Mouse (Mus musculus): ENCODE data around the gene Arid4b. TPM values are rescaled to one million over a fixed set of nuclear protein-coding genes. Genes with fewer than 3 reads are reported as not detected.
"Not testable (repeated sequence)": the region's sequence is repeated elsewhere in the genome, so short reads cannot be mapped to it uniquely, and the experiment has no call there.

Arid4b gene
- polyA plus RNA-seq, 1 experiment from 2014 or later = 70.2 TPM

DNA sequence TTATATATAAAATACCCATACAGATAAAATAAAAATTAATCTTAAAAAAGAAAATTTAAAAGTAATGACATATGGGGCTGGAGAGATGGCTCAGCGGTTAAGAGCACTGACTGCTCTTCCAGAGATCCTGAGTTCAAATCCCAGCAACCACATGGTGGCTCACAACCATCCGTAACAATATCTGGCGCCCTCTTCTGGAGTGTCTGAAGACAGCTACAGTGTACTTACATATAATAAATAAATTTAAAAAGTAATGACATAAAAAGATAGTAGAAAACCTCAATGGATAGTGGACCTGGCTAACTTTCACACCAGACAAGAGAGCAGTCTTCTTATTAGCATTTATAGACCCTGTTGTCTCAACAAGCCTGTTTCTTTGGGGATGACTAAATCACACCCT, 27.7 kb upstream of the Arid4b start:
- H3K27me3 ChIP-seq (replicated peaks); H3K36me3 ChIP-seq; H3K9me3 ChIP-seq (replicated peaks); ATAC-seq (ENCODE audit: low FRiP score); H3K27ac ChIP-seq (replicated peaks); H3K4me3 ChIP-seq (replicated peaks); H3K4me2 ChIP-seq; H3K9ac ChIP-seq (replicated peaks): not testable (repeated sequence)
- 90% methylated on average over 3 of the region's 3 CpGs for WGBS
- peaks cover 18% of the 10 kb centered on the region for H3K4me1 ChIP-seq

DNA sequence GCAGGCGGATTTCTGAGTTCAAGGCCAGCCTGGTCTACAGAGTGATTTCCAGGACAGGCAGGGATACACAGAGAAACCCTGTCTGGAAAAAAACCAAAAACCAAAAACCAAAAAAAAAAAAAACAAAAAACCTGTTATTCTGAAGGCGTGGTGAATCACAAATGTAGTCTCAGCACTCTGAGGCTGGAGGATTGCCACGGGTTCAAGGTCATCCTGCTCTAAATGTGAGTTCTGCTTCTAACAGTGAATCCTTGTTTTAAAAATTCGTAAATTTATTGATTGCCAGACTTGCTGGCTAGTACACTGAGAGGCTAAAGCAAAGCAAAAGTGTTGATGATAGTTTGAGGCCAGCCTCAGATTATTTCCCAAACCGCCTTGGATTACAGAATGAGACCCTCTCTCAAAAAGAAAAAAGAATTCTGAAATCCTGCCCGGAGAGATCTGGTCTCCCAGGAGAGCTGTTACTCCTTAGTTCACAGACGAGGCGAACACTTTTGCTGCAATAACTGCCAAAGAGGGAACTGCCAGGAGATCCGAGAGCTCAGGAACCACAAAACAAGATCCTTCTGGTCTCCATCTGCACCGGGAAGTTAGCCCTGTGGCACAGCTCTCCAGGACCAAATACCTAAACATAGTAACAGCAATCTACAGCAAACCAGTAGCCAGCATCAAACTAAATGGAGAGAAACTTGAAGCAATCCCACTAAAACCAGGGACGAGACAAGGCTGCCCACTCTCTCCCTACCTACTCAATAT, 27.0 kb upstream of the Arid4b start:
- no peaks in the 10 kb centered on the region for H3K9me3 ChIP-seq (replicated peaks)
- WGBS = 88% methylated on average over 11 of the region's 11 CpGs
- H3K36me3 ChIP-seq = no peaks in the 10 kb centered on the region
- no peak overlapping the region for H3K4me3 ChIP-seq (replicated peaks)
- no peak overlapping the region for H3K9ac ChIP-seq (replicated peaks)
- peaks cover 22% of the 10 kb centered on the region for H3K4me1 ChIP-seq
- no peak overlapping the region for H3K4me2 ChIP-seq
- no peak overlapping the region for H3K27ac ChIP-seq (replicated peaks)
- no peak for ATAC-seq (ENCODE audit: low FRiP score)
- H3K27me3 ChIP-seq (replicated peaks) = no peaks in the 10 kb centered on the region

DNA sequence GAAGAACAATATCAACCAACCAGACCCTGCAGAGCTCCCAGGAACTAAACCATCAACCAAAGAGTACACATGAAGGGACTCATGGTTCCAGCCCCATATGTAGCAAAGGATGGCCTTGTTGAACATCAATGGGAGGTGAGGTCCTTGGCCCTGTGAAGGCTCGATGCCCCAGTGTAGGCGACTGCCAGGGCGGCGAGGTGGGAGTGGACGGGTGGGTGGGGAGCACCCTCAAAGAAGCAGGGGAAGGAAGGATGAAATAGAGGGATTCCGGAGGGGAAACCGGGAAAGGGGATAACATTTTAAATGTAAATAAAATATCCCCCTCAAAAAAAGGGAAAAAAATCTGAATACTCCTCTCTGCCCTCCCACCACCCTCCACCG, 24.1 kb upstream of the Arid4b start:
- no peaks in the 10 kb centered on the region for H3K9me3 ChIP-seq (replicated peaks)
- peak overlapping the region; percentile 68 for H3K4me3 ChIP-seq (replicated peaks)
- 3% methylated on average over 8 of the region's 8 CpGs for WGBS
- peak overlapping the region; percentile 86 for H3K9ac ChIP-seq (replicated peaks)
- H3K4me1 ChIP-seq = peaks cover 22% of the 10 kb centered on the region
- ATAC-seq (ENCODE audit: low FRiP score) = peak; percentile 63
- H3K27ac ChIP-seq (replicated peaks) = peak overlapping the region; percentile 98
- peak overlapping the region; percentile 80 for H3K4me2 ChIP-seq
- no peaks in the 10 kb centered on the region for H3K36me3 ChIP-seq
- no peaks in the 10 kb centered on the region for H3K27me3 ChIP-seq (replicated peaks)

DNA sequence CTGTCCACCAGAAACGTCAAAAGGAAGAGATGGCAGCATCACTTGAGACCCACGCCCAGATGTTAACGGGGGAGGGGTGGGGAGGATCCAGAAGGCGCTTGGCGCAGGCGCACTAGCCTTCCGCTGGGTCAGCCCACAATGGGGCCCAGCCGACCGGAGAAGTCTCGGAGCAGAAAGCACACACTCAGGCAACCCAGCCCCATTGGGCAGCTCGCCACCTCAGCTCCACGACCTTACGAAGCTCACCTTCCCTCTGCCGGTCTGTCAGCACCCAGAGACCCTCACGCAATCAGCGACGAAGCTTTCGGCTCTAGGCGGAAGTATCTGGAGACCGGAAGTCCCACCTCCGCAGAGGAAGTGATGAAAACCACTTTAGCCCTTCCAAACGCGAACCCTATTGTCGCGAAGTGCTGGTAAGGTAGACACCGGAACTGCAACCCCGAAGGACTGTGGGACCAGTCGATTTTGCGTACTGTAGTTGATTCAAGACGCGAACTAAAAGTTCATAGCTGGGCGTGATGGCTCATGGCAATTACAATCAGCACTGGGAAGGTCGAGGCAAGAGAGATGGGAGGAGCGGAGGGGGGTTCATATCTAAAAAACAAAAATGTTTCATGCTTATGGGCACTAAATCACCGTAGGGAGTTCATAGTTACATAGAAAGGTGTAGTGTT, 23.6 kb upstream of the Arid4b start, which contains the start of gene Tbce:
TSS of gene Tbce (minus strand) at position 347 of the 674 bp plus-strand sequence.
- H3K9me3 ChIP-seq (replicated peaks) = no peaks in the 10 kb centered on the region

DNA sequence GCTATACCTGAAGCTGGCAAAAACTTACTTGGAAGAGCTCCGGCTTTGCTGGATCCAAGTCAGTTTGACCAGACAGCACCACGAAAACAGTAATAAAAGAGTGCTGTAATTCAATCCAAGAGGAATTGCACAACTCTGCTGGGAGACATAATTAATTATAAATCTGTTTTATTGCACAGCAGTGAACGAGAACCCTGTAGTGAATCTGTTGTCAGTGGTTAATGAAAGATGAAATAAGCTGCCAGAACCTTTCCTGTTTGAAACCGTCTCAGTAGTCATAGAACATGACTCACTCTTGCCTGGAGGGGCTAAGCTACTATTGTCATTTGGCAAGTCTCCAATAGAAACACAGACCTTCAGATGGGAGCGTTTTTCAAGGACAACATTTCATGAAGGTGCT, 22.8 kb upstream of the Arid4b start:
- H3K9ac ChIP-seq (replicated peaks) = peak overlapping the region; percentile 86
- H3K36me3 ChIP-seq = peaks cover 2% of the 10 kb centered on the region; the same call in 1 of the 2 replicates
- 16% methylated on average over 5 of the region's 5 CpGs for WGBS
- H3K9me3 ChIP-seq (replicated peaks) = no peaks in the 10 kb centered on the region
- H3K4me3 ChIP-seq (replicated peaks) = peak overlapping the region; percentile 68
- ATAC-seq (ENCODE audit: low FRiP score) = no peak
- peaks cover 22% of the 10 kb centered on the region for H3K4me1 ChIP-seq
- peak overlapping the region; percentile 80 for H3K4me2 ChIP-seq
- H3K27me3 ChIP-seq (replicated peaks) = no peaks in the 10 kb centered on the region
- peak overlapping the region; percentile 98; the same call in 1 of the 2 replicates for H3K27ac ChIP-seq (replicated peaks)

More for the DNA sequence above, 23.6 kb upstream of the Arid4b start, which contains the start of gene Tbce:
- H3K27ac ChIP-seq (replicated peaks) = peak within 1 kb of the TSS; percentile 98
- WGBS = under 1% methylated on average over 35 of the region's 35 CpGs
- peaks cover 22% of the 10 kb centered on the region for H3K4me1 ChIP-seq
- H3K27me3 ChIP-seq (replicated peaks) = no peaks in the 10 kb centered on the region
- ATAC-seq (ENCODE audit: low FRiP score) = peak; percentile 98
- H3K9ac ChIP-seq (replicated peaks) = peak within 1 kb of the TSS; percentile 86
- H3K4me3 ChIP-seq (replicated peaks) = peak within 1 kb of the TSS; percentile 68
- peak within 1 kb of the TSS; percentile 80 for H3K4me2 ChIP-seq
- no peaks in the 10 kb centered on the region for H3K36me3 ChIP-seq

DNA sequence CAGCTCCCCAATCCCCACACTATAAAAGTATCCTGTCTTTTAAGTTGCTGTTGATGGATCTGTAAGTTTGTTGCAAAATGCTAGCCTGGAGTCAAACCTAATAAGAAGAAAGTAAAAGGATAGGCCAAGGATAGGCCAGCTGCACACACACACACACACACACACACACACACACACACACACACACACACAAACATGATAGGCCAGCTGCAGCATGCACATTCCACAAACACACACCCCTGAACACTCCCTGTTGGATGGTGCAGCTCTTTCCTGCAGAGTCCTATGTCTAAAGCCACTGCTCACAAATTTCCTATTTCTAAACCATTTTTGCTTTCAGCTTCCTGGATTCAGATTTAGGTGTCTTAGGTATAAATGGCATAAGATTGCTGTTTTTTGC, 19.2 kb upstream of the Arid4b start:
- Histone ChIP-seq H3K27ac (replicated peaks) (no peak overlapping the region), H3K36me3 (peaks cover 27% of the 10 kb centered on the region), H3K4me2 (no peak overlapping the region), H3K27me3 (replicated peaks) (no peaks in the 10 kb centered on the region), H3K4me1 (peaks cover 8% of the 10 kb centered on the region), H3K9ac (replicated peaks) (no peak overlapping the region), H3K4me3 (replicated peaks) (no peak overlapping the region), H3K9me3 (replicated peaks) (no peaks in the 10 kb centered on the region)
- no peak for ATAC-seq (ENCODE audit: low FRiP score)

DNA sequence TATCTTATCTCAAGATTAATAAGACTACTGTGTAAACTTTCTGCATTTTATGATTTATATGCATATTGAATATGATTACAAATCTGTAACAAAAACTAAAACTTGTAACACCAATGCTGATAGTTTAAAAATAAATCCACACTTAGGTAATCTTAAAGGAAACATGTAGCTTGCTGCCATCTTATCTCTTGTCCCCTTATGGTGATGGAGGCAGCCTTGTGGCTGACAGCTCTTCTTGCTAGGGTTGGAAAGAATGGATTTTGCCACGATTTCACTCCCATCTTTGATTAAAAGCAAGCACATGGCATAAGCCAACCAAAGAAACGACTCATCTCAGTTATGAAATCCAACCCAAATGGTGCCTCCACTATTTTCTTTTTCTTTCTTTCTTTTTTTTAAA, 18.5 kb upstream of the Arid4b start:
- WGBS = 73% methylated on average over 2 of the region's 2 CpGs
- ATAC-seq (ENCODE audit: low FRiP score) = no peak

DNA sequence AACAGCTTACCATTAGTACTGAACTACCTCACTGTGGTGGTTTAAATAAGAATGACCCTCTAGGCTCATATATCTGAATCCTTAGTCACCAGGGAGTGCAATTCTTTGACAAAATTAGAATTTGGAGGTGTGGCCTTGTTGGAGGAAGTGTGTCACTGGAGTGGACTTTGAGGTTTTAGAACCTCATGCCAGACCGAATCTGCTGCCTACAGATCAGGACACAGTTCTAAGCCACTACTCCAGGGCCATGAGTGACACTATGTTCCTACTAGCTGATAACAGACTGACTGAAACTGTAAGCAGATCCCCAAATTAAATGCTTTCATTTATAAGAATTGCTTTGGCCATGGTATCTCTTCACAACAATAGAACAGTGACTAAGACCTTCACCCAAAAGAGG, 13.2 kb upstream of the Arid4b start:
- Histone ChIP-seq H3K4me1 (no peaks in the 10 kb centered on the region), H3K4me3 (replicated peaks) (no peak overlapping the region), H3K4me2 (no peak overlapping the region), H3K27me3 (replicated peaks) (no peaks in the 10 kb centered on the region), H3K9ac (replicated peaks) (no peak overlapping the region), H3K27ac (replicated peaks) (no peak overlapping the region), H3K36me3 (peaks cover 77% of the 10 kb centered on the region), H3K9me3 (replicated peaks) (no peaks in the 10 kb centered on the region)
- WGBS = 92% methylated on average over 1 of the region's 1 CpGs
- ATAC-seq (ENCODE audit: low FRiP score) = no peak

More for the DNA sequence above, 18.5 kb upstream of the Arid4b start:
- no peak overlapping the region for H3K27ac ChIP-seq (replicated peaks)
- peaks cover 33% of the 10 kb centered on the region for H3K36me3 ChIP-seq
- H3K27me3 ChIP-seq (replicated peaks) = no peaks in the 10 kb centered on the region
- H3K4me1 ChIP-seq = peaks cover 8% of the 10 kb centered on the region
- H3K9me3 ChIP-seq (replicated peaks) = no peaks in the 10 kb centered on the region
- no peak overlapping the region for H3K9ac ChIP-seq (replicated peaks)
- no peak overlapping the region for H3K4me3 ChIP-seq (replicated peaks)
- H3K4me2 ChIP-seq = no peak overlapping the region

DNA sequence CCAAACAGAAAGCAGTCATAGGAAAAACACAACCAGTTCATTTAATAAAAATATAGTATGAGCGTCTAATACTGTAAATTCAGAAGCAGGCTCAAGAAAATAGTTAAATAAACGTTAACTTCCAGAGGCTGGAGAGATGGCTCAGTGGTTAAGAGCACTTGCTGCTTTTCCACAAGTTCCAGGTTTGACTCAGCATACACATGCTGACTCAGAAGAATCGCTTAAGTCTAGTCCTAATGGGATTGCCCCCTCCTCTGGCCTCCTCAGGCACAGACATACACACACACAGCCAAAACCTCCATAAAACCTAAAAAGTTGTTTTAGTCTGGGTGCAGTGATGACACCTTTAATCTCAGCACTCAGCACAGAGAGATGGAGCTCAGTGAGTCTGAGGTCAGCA, 6.2 kb upstream of the Arid4b start:
- no peak for ATAC-seq (ENCODE audit: low FRiP score)
- peaks cover 46% of the 10 kb centered on the region for H3K36me3 ChIP-seq

DNA sequence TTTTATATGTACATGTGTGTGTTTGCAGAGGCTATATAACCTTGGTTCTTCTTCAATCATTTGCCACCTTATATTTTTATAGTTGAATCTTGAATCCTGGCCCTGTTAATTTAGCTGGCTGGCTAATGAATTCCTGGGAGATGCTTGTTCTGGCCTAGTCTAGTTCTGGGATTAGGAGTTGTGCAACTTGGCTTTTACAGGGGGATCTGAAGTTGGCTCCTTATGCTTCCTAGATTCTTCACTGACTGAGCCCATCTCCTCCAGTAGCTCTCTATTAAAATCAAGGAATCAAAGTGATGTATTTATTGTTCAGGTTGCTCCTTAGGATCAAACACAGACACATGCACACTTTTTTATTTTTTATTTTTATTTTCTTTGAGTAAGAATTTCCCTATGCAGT, 3.5 kb upstream of the Arid4b start:
- Histone ChIP-seq H3K27ac (replicated peaks) (no peak overlapping the region), H3K4me1 (peaks cover 25% of the 10 kb centered on the region), H3K36me3 (peaks cover 20% of the 10 kb centered on the region), H3K27me3 (replicated peaks) (no peaks in the 10 kb centered on the region), H3K4me2 (no peak overlapping the region), H3K9ac (replicated peaks) (no peak overlapping the region), H3K9me3 (replicated peaks) (no peaks in the 10 kb centered on the region), H3K4me3 (replicated peaks) (no peak overlapping the region)
- ATAC-seq (ENCODE audit: low FRiP score) = no peak

More for the DNA sequence above, 6.2 kb upstream of the Arid4b start:
- Histone ChIP-seq H3K4me2 (no peak overlapping the region), H3K27ac (replicated peaks) (no peak overlapping the region), H3K9ac (replicated peaks) (no peak overlapping the region), H3K27me3 (replicated peaks) (no peaks in the 10 kb centered on the region), H3K9me3 (replicated peaks) (no peaks in the 10 kb centered on the region), H3K4me3 (replicated peaks) (no peak overlapping the region), H3K4me1 (peaks cover 17% of the 10 kb centered on the region)
- 97% methylated on average over 3 of the region's 3 CpGs for WGBS

DNA sequence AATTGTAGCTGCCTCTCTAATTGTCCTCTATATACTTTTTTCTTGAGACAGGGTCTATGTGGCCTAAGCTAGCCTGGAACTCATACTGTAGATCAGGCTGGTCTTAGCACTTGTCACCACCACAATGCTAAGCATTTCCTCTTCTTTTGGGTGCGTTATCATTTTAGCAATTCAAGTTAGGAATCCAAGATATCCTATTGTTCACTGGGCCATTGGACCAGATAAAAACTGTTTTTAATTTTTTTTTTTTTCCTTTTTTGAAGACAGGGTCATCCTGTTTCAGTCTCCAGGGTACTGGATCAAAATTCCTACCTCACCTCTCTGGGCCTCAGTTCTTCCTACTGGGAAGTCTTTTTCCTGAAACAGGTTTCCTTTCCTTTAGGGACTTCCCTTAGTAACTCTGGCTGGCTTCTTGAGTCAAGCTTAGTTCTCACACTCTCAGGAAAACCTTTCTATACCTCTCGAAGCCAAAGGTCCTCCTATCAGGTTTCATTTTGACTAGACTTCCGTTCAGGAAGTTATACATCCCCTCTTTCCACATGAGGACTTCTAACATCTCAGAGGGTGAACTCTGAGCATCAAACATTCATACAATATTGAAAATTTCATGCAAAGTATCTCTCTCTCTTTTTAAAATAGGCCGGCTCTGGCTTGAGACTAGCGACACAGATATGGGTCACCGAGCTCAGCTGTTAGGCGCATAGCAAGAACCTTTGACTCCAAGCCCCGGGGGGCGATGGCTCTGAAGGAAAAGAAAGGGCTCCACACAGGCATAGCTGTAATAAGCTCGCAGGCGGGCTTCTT, 621 bp upstream of the Arid4b start:
- Histone ChIP-seq H3K4me2 (peak overlapping the region; percentile 78), H3K36me3 (0 out of 2 replicates have a peak, but pooled peaks cover 3% of the 10 kb centered on the region), H3K27ac (replicated peaks) (peak overlapping the region; percentile 96), H3K4me1 (peaks cover 40% of the 10 kb centered on the region), H3K4me3 (replicated peaks) (peak overlapping the region; percentile 76), H3K9ac (replicated peaks) (peak overlapping the region; percentile 84), H3K27me3 (replicated peaks) (no peaks in the 10 kb centered on the region), H3K9me3 (replicated peaks) (no peaks in the 10 kb centered on the region)
- ATAC-seq (ENCODE audit: low FRiP score) = no peak
- 6% methylated on average over 11 of the region's 11 CpGs for WGBS
